Mouse (Mus musculus) stomach, embryonic 16.5 days (tissue): Measurements from ENCODE around the gene Kcnn4. TPM values are rescaled to one million over a fixed set of nuclear protein-coding genes. Genes with fewer than 3 reads are reported as not detected.

Source experiments
- ATAC-seq: fragments of 200-750 bp; cut with Nextera tagmentation; 2 replicates; pipeline ENCODE4 v1.8.0; 2017; ENCODE audit warnings: moderate number of reproducible peaks, moderate TSS enrichment; ENCODE audit not compliant: insufficient read depth, low FRiP score
- H3K27ac ChIP-seq: fragments of 300-500 bp; sonication (generic); 2 replicates; pipeline ENCODE4 v1.5.1; 2014; ENCODE audit warnings: low read length
- H3K27me3 ChIP-seq: fragments of 300-500 bp; sonication (generic); 2 replicates; pipeline ENCODE4 v1.6.1; 2014; ENCODE audit warnings: low read length, control low read depth, mixed read lengths; ENCODE audit not compliant: control insufficient read depth, insufficient read depth
- H3K36me3 ChIP-seq: fragments of 300-500 bp; sonication (generic); 2 replicates; pipeline ENCODE4 v1.6.1; 2014; ENCODE audit warnings: low read length; ENCODE audit not compliant: control insufficient read depth, insufficient read depth
- H3K4me1 ChIP-seq: fragments of 300-500 bp; sonication (generic); 2 replicates; pipeline ENCODE4 v1.6.1; 2014; ENCODE audit warnings: low read length, control low read depth, mixed read lengths; ENCODE audit not compliant: control insufficient read depth, insufficient read depth
- H3K4me2 ChIP-seq: fragments of 300-500 bp; sonication (generic); 2 replicates; pipeline ENCODE4 v1.6.1; 2014; ENCODE audit warnings: low read depth, low read length, mixed read lengths
- H3K4me3 ChIP-seq: fragments of 300-500 bp; sonication (generic); replicated peaks from 2 replicates; pipeline ENCODE4 v1.5.1; 2014; ENCODE audit warnings: mild to moderate bottlenecking, low read length
- H3K9ac ChIP-seq: fragments of 300-500 bp; sonication (generic); 2 replicates; pipeline ENCODE4 v1.6.1; 2014; ENCODE audit warnings: low read length
- H3K9me3 ChIP-seq: fragments of 300-500 bp; sonication (generic); replicated peaks from 2 replicates; pipeline ENCODE4 v1.6.1; 2016; ENCODE audit warnings: low read length, control low read depth; ENCODE audit not compliant: control insufficient read depth
- WGBS: fragments of 180-500 bp; shearing (Covaris S2); extraction: QIAGEN DNeasy Blood & Tissue Kit; methylation state at CpG from one replicate; pipeline ENCODE4 v1.1.7; 2014; 5-methylcytosine and 5-hydroxymethylcytosine counted together
- polyA plus RNA-seq: library from polyadenylated mRNA; unstranded; fragments of >200 nt; fragmentation: Nextera tagmentation; extraction: Ambion mirVana; gene quantifications from 2 replicates; pipeline ENCODE4 v1.2.1, GENCODE M21; 2015

Kcnn4 gene
- polyA plus RNA-seq, 1 experiment from 2014 or later, result 8.5 TPM

DNA sequence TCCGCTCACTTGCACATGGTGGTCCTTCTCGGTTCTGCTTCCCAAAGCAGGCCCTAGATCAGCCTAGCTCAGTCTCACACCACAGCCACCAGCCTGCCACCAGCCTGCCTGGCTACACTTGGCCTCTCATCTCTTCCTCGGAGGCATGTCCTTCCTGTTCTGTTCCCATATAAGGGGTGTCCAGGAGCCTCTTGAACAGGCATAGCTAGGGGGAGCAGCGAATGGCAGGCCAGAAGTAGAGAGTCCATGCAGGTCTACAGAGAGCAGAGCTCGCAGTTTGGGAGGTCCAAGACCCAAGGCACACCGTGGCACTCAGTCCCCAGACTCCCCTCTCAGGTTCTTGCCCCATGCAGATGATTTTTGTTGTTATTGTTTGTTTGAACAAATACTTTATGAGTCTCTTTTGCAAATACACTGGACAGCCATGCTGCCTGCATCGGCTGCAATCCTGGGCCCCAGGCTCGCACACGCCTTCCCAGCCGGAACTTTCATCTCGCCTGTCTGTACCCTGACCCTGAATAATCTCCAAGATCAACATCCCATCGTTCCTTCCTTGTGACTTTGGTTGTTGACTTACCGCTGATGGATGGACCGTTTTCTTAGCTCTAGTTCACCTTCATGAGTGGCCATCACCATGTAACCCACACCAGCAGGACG is 53.2 kb downstream of the Kcnn4 start:
- ATAC-seq, result no peak
- Histone ChIP-seq H3K27ac (no peak overlapping the region), H3K36me3 (no peaks in the 10 kb centered on the region; the same call in 1 of the 2 replicates), H3K9ac (peak overlapping the region; percentile 11; the same call in 1 of the 2 replicates), H3K4me2 (no peak overlapping the region), H3K4me1 (no peaks in the 10 kb centered on the region), H3K27me3 (no peaks in the 10 kb centered on the region), H3K9me3 (no peaks in the 10 kb centered on the region), H3K4me3 (no peak overlapping the region)
- 75% methylated on average over 15 of the region's 15 CpGs for WGBS

DNA sequence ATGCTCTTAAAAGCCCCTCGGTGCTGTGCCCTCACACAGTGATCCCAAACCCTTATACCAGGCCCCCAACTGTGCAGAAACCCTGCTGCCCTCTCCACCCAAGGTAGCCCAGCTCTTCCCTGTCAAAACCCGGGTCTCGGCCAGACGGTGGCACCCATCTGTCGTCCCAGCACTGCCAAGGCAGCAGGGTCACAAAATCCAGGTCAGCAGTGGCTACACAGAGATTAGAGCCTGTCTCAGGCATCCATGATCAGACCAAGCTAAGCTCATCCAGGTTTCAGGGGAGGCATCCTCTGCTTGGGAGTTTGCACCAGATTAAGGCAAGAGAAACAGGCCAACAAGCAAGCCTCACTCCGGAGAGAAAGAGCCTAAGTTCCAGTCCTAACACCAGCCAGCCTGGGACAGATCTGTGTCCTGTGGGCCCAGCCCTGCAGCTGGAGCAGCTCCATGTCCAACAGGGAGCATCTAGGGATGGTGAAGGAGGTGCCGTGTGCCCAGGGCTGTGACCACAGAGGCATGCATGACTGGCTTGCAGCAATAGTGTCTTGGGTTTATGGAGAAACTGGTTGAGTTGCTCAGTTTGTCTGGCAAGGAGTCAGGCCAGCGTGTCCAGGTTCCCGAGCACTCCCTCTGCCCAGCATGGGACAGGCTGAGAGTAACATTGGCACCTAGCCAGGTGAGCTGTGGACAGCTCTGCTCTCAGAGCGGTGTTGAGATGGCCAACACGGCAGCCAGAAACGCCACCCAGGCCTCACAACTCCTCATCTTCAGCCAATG is 54.1 kb downstream of the Kcnn4 start:
- no peak overlapping the region for H3K9ac ChIP-seq

DNA sequence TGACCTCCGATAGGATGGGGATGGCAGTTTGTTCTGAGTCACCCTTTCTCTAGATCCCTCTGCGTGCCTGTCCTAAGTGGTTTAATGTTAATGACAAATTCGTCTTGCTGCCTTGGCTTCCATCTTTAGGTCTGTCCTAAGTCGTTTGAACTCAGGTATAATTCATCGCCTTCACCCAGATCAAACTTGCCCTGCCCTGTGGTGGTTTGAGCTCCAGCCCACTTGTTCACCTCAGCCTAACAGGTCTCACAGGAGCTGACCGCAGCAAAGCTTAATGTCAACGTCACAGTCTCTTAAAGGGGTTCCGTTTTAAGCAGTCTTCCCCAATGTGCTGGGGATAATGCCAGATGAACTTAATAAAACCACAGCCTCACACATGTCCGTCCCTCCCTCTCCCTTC is 55.9 kb downstream of the Kcnn4 start:
- Histone ChIP-seq H3K4me3 (no peak overlapping the region), H3K9me3 (no peaks in the 10 kb centered on the region), H3K27me3 (no peaks in the 10 kb centered on the region), H3K36me3 (no peaks in the 10 kb centered on the region; the same call in 1 of the 2 replicates), H3K27ac (no peak overlapping the region), H3K9ac (no peak overlapping the region), H3K4me1 (no peaks in the 10 kb centered on the region), H3K4me2 (no peak overlapping the region)
- whole genome bisulfite sequencing, result 73% methylated on average over 9 of the region's 9 CpGs
- no peak for ATAC-seq

More for the DNA sequence above, 54.1 kb downstream of the Kcnn4 start:
- no peaks in the 10 kb centered on the region for H3K27me3 ChIP-seq
- no peaks in the 10 kb centered on the region for H3K9me3 ChIP-seq
- ATAC-seq, result 0 out of 2 replicates have a peak, but pooled peaks have one; percentile 34
- no peak overlapping the region for H3K4me2 ChIP-seq
- H3K4me3 ChIP-seq, result no peak overlapping the region
- 76% methylated on average over 12 of the region's 12 CpGs for WGBS
- no peaks in the 10 kb centered on the region; the same call in 1 of the 2 replicates for H3K36me3 ChIP-seq
- H3K27ac ChIP-seq, result no peak overlapping the region
- H3K4me1 ChIP-seq, result no peaks in the 10 kb centered on the region

DNA sequence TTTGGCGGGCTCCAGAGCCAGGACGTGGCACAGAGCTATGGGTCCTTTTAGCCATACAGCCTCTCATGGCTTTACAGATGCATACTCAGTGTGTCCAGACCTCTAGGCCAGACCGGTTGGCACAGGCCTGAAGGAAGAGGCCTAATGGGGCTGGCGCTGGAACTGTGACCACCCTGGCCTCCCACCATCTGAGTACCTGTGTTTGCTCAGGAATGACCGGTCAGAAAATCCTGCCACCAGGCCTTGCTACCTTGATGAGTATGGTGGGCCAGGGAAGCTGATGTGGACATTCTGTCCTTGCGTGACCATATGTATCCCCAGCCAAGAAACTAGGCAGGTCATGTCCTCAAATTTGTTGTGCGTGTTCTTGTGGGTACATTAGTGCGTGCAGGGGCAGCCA is 57.1 kb downstream of the Kcnn4 start:
- no peak overlapping the region for H3K4me3 ChIP-seq
- ATAC-seq, result no peak
- WGBS, result 91% methylated on average over 8 of the region's 8 CpGs

DNA sequence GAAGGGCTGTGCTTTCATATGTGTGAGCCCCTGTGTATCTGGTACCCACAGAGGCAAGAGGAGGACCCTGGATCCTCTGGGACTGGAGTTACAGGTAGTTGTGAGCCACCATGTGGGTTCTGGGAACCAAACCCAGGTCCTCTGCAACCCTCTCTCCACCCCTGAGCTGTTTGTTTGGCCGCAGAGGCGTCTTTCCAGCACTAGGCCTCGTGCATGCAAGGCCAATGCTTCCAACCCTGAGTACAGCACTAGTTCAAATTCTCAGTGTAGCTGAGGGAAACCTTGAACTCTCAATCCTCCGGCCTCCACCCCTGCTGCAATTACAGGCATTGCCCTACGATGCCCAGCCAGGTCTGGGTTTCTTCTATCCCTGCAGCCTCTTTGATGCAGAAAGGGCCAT is 58.7 kb downstream of the Kcnn4 start:
- 87% methylated on average over 5 of the region's 5 CpGs for WGBS
- Histone ChIP-seq H3K27ac (no peak overlapping the region), H3K4me3 (no peak overlapping the region), H3K9ac (no peak overlapping the region), H3K4me2 (no peak overlapping the region), H3K36me3 (no peaks in the 10 kb centered on the region), H3K9me3 (no peaks in the 10 kb centered on the region), H3K4me1 (no peaks in the 10 kb centered on the region), H3K27me3 (peaks cover 12% of the 10 kb centered on the region; the same call in 1 of the 2 replicates)
- no peak for ATAC-seq

More for the DNA sequence above, 57.1 kb downstream of the Kcnn4 start:
- Histone ChIP-seq H3K27me3 (no peaks in the 10 kb centered on the region), H3K4me2 (no peak overlapping the region), H3K4me1 (no peaks in the 10 kb centered on the region), H3K36me3 (no peaks in the 10 kb centered on the region; the same call in 1 of the 2 replicates), H3K9me3 (no peaks in the 10 kb centered on the region), H3K9ac (no peak overlapping the region), H3K27ac (no peak overlapping the region)

DNA sequence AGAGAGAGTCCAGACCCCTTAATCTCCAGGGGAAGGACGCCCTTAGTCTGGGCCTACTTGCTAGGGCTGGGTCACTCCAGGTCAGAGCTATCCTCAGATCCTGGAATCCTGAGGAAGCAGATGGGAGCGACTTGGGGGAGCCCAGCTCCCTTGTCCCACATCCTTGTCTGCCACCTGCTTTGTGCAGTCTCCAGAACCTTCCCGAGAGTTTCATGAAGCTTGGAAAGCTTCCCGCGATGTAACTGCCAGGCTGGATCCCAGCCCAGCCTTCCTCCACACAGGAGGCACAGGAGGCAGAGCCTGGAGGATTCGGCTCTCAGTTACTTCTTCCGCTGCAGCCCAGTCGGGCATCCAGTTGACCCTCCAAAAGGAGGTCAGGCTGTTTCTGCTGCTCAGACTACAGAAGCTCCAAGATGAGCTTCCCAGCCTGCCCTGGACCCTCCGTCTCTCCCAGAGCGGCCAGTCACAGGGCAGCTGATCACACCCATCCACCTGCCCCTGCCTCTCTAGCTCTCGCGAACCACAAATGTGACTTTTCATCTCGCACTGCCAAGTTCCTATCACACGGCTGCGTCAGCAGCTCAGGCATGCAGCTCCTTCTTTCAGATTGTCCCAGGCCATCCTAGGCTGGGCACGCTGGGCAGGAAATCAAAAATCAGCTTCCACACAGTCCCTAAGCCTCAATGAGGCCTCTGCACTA is 59.5 kb downstream of the Kcnn4 start:
- peaks cover 12% of the 10 kb centered on the region; the same call in 1 of the 2 replicates for H3K27me3 ChIP-seq
- no peak overlapping the region for H3K9ac ChIP-seq
- H3K4me2 ChIP-seq, result no peak overlapping the region
- H3K27ac ChIP-seq, result no peak overlapping the region; the same call in 1 of the 2 replicates
- H3K4me1 ChIP-seq, result no peaks in the 10 kb centered on the region
- no peaks in the 10 kb centered on the region for H3K36me3 ChIP-seq
- 58% methylated on average over 16 of the region's 16 CpGs for WGBS
- no peaks in the 10 kb centered on the region for H3K9me3 ChIP-seq
- H3K4me3 ChIP-seq, result no peak overlapping the region
- no peak for ATAC-seq

DNA sequence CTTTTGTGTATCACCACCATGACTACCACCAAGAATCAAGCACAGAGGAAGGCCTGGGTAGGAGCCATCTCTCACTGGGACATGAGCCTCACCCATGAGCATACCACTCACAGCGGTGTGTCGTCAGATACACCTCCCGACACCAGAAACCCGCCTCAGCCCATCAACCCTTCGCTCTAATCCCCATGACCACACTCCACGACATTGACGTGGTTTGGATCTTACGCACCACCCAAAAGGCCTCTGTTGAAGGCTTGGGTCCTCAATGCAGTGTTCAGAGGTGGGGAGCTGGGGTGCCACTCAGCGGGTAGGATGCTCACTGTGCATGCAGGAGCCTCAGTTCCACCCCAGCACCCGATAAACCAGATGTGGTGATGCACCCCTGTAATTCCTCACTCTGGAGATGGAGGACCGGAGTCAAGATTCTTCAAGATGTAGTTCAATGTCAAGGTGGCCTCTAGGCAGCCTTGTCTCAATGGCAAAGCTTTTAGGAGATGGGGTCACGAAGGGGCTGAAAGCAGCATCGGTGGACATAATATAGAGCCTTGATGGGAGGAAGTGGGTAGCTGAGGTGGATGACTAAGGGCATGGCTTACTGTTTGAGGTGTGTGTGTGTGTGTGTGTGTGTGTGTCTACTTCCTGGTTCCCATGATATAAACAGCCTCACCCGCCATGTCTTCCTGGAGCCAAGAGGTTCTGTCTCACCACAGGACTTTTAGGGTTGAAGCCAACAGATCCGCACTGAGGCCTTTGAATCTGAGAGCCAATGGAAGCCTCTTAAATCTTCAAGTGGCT is 60.7 kb downstream of the Kcnn4 start:
- peaks cover 12% of the 10 kb centered on the region; the same call in 1 of the 2 replicates for H3K27me3 ChIP-seq
- H3K36me3 ChIP-seq, result no peaks in the 10 kb centered on the region
- no peaks in the 10 kb centered on the region for H3K4me1 ChIP-seq
- H3K4me3 ChIP-seq, result no peak overlapping the region
- no peak overlapping the region for H3K4me2 ChIP-seq
- no peaks in the 10 kb centered on the region for H3K9me3 ChIP-seq
- H3K27ac ChIP-seq, result no peak overlapping the region
- 92% methylated on average over 15 of the region's 15 CpGs for WGBS
- H3K9ac ChIP-seq, result no peak overlapping the region
- no peak for ATAC-seq

DNA sequence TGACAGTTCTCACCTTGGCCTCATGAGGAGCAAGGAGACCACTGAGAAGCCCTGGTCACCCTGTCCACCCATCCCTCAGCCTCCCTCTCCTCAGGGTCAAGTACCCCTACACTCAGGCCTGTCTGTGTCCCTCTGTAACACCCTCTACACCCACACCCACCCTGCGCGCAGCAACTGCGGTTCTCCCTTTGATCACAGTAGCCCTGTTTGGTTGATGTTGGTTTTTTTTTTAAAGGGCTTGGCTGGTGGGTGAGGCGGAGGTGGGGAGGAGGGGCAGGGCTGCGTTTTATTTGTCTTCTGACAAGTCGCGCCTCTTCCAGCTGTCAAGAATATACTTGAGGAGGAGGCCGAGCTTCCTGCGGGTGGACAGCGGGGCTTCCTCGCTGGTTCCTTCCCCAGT is 61.6 kb downstream of the Kcnn4 start:
- no peak for ATAC-seq
- WGBS, result 18% methylated on average over 11 of the region's 11 CpGs
- no peaks in the 10 kb centered on the region for H3K36me3 ChIP-seq
- peaks cover 12% of the 10 kb centered on the region; the same call in 1 of the 2 replicates for H3K27me3 ChIP-seq
- H3K27ac ChIP-seq, result no peak overlapping the region
- no peak overlapping the region for H3K4me3 ChIP-seq
- H3K4me2 ChIP-seq, result no peak overlapping the region
- no peaks in the 10 kb centered on the region for H3K4me1 ChIP-seq
- no peaks in the 10 kb centered on the region for H3K9me3 ChIP-seq
- H3K9ac ChIP-seq, result no peak overlapping the region
